Mouse (Mus musculus) frontal cortex, postnatal 25 days (tissue): ENCODE data around the gene Yif1b.

Experiments
- DNase-seq, 2 experiments: peaks; one replicate each; pipeline ENCODE4 v3.0.0; 2022; ENCODE audit warnings: low spot score in 2 of 2

Gene Yif1b

GRCm38 (mm10) chr7:29280801-29281200 lies 42.7 kb downstream of the Yif1b start:
- DNase-seq = no peak

DNA sequence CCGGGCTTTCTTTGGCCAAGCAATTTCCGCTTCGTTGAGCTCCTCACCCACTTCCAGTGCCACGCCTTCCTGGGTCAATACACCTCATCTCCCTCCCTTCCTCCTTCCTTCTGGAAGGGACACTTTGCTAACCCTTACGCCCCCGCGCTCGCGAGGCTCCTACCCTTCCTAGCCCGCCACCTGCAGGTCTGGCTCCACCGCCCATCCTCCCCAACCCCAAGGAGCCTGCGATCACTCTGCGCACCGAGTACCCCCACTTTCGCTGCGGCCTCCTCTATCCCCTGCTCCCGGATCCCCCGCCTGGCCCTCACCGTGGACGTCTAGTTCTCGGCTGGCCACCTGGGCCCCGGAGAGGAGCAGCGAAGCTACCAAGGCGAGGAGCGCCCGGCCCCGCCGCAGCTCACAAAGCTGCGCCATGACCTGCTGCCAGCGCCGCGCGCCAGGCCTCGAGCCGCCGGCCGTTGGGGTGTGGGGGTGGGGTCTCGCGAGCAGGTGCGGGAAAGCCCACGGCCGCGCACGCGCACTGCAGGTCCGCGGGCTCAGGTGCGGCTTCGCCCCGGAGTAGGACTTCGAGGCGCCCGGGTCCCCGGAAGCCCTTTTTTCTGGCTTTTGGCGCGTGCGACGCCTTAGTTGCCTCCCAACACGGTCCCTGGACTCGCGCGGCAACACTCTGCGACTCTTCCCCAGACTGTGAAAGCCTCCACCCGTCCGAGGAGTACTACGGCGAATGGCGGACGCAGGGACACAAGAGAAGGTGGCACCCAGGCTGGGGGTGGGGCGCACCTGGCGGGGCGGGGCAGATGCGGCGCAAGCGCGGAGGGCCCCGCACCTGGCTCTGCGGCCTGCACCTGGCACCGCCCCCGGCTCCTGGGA lies 43.3 kb downstream of the Yif1b start, which contains the start of gene Spint2:
Gene Spint2 (minus strand): TSS at position 712 of the 873 bp plus-strand sequence.
- DNase-seq = no peak

DNA sequence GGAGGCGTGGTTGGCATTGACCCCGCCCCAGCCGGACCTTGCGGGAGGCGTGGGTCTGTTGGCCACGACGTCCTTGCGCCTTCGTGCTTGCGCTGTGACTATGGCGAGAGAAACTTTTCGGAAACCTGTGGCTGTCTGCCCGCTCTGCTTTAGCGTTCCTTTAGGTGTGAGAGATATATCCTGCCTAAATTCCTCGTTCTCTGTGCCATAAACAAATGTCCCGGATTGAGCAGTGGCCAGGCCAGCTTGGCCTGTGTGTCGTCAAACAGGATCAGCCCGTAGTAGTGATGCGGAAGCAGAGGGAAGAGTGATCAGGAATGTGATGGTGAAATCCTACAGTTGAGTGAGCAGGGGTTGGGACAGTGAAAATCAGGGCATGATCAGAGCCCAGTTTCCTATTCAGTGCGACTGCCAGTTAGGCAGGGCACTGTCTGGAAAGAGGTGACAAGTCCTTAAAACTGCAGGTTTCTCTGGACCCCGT lies 44.0 kb downstream of the Yif1b start:
- DNase-seq = no peak

DNA sequence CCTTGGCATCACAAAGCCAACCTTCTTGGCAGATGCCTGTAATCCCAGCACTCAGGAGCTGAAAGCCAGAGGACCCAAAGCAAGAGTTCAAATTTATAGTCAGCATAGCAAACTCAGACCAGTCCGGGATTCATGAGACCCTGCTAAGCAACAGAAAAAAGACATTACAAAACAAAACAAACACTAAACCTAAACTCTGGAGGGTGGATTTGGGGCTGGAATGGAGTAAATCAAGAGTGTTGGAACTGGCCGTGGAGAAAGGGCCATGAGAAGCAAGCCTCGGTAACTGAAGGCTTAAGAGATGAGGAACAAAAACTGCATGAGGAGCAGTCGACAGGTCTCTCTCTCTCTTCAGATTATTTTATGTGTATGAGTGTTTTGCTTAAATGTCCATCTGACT lies 45.7 kb downstream of the Yif1b start:
- no peak for DNase-seq

- no peak for DNase-seq
These were observed 46.4 kb downstream of the Yif1b start for GRCm38 (mm10) chr7:29284523-29284922.

DNA sequence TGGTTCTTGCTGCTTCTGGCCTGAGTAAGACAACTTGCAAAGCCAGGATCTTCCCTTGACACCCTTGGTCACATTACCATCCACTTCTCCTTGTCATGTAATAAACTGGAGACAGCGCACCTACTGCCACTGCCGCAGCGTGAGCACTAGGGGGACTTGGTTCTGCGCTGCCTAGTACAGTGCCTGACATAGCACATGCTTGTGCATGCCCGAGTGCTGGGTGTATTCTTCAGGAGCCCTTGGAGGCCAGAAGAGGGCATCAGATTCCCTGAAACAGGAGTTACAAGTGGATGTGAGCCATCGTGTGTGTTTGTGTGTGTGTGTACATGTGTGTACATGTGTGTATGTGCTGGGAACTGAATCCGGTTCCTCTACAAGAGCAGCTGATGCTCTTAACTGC lies 49.4 kb downstream of the Yif1b start:
- no peak for DNase-seq

GRCm38 (mm10) chr7:29288079-29288478 lies 50.0 kb downstream of the Yif1b start:
- DNase-seq = no peak

GRCm38 (mm10) chr7:29288942-29289638 lies 51.0 kb downstream of the Yif1b start, which contains the start of gene Ppp1r14a:
Gene Ppp1r14a, plus strand, starts transcription at chr7:29289308.
- DNase-seq = peak in 1 of 2 experiments; percentile 36

DNA sequence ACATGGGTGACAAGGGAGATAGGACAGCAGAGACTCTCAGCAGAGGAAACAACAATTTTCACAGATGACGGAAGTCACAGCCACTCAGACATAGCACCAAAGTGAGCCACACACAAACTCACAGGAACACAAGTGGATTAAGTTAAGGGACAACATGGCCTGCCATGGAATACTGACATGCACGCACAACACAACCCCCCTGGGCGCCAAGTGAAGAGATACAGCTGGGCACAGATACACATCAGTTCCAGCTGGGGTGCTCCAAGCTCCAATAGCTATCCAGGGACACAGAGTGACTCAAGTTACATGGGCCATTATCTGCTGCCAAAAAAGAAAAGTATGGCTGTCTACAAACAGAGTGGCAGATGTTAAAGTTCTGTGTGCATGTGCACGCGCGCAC lies 51.7 kb downstream of the Yif1b start:
- no peak for DNase-seq

DNA sequence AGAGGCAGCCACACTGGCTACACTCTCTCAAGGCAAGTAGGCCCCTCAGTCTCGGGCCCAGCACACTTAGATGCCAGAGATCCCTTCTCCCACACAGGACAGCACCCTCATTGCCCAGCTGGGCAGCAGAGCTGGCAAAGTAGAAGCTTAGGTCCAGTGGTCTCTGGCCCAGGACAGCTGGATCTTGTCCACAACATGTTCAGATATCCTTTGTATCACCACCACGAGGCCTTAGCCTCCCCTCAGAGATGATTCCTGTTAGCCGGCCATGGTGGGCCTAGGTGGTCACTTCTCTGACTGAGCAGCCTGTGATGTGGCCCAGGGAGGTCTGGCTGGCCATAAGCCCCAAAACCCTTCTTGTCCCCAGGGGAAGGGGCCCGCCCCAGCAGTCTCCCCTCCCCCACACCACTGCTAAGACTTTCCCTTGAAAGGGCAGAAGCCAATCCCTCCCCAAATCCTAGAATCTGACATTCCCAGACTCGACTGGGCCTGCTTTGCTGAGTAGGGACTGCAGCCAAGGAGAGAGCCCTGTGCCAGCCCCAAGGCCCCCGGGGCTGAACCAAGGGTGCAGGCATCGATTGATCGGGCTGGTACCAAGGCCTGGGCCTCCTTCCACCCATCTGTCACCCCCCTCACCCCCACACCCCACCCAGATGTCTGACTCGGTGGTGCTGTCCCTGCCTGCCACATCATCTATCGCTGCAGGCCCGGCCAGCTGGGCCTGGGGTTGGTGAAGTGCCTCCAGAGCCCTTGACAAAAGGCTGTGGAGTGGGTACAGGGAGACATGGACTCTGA lies 52.8 kb downstream of the Yif1b start:
- DNase-seq = no peak

GRCm38 (mm10) chr7:29291616-29292457 lies 53.7 kb downstream of the Yif1b start:
- DNase-seq = no peak

DNA sequence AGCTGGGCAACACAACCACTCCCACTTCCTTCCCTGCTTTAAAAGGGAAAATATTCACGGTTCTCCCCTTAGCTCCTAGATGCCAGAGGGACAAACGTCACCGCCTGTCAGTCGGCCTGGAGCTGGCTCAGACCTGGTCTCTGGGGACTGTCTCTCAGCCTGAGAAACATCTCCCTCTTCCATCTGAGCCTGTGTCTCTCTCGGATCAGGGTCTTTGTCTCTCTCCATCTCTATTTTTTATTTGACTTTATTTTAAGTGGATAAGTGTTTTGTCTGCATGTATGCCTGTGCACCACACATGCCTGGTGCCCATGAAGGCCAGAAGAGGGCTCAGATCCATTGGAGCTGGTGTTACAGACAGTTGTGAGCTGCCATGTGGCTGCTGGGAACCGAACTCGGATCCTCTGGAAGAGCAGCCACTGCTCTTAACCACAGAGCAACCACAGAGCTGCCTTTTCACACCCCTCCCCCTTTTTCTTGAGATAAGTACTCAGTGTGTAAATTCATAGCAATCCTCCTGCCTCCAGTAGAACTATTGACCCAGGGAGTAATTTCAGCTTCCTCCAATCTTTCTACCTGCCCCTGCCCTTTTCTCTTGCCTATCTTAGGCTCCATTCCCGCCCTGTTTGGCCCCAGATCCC lies 54.4 kb downstream of the Yif1b start:
- DNase-seq = no peak

- DNase-seq = no peak
These were observed 55.3 kb downstream of the Yif1b start for GRCm38 (mm10) chr7:29293131-29294065.

- no peak for DNase-seq
These were observed 56.1 kb downstream of the Yif1b start for GRCm38 (mm10) chr7:29294111-29294761.

GRCm38 (mm10) chr7:29295861-29296647 lies 57.9 kb downstream of the Yif1b start:
- no peak for DNase-seq

GRCm38 (mm10) chr7:29296998-29297397 lies 58.9 kb downstream of the Yif1b start:
- DNase-seq = no peak
